Mouse (Mus musculus) ES-E14 (cell line): ENCODE measurements at regions not wholly inside any gene's neighbourhood (a gene's known extent, or its start where the extent isn't known, plus 50 kb on each side); places are given as distances from the start of the nearest gene placed in this dataset.

Experiments used
- CHD2 ChIP-seq: IDR thresholded peaks from 2 replicates; pipeline ENCODE4 v1.6.1; 2014; ENCODE audit warnings: mild to moderate bottlenecking, low read depth, low read length, inconsistent platforms
- HCFC1 ChIP-seq: IDR thresholded peaks from 2 replicates; pipeline ENCODE4 v1.6.1; 2012; ENCODE audit warnings: low read length, inconsistent platforms, borderline replicate concordance; ENCODE audit not compliant: insufficient read depth
- MAFK ChIP-seq: IDR thresholded peaks from 2 replicates; pipeline ENCODE4 v1.6.1; 2014; ENCODE audit warnings: mild to moderate bottlenecking, low read depth, low read length, inconsistent platforms; ENCODE audit not compliant: insufficient read depth
- ZC3H11A ChIP-seq: IDR thresholded peaks from 2 replicates; pipeline ENCODE4 v1.6.1; 2012; ENCODE audit warnings: low read depth, mild to moderate bottlenecking, inconsistent platforms, low read length, borderline replicate concordance
- ZNF384 ChIP-seq: IDR thresholded peaks from 2 replicates; pipeline ENCODE4 v1.6.1; 2012; ENCODE audit warnings: low read depth, low read length, inconsistent platforms

GRCm38 (mm10) chr13:72763337-72763736 lies 134.7 kb downstream of the Irx2 start:
- TF ChIP-seq CHD2 (no peak), ZNF384 (no peak), MAFK (no peak), HCFC1 (no peak), ZC3H11A (no peak)
